Mouse (Mus musculus) heart, embryonic 13.5 days (tissue): Measurements from ENCODE around the gene Shc4. TPM values are rescaled to one million over a fixed set of nuclear protein-coding genes. Genes with fewer than 3 reads are reported as not detected.
A peak's percentile ranks its signal among the peaks of the same experiment; 100 is the strongest.

Experiments used
- ATAC-seq: fragments of 200-750 bp; cut with Nextera tagmentation; 2 replicates; pipeline ENCODE4 v1.8.0; 2017; ENCODE audit warnings: moderate TSS enrichment; ENCODE audit not compliant: insufficient number of reproducible peaks, low FRiP score, low TSS enrichment; ENCODE audit errors: extremely low read depth
- H3K27ac ChIP-seq: fragments of 300-500 bp; sonication (generic); replicated peaks from 2 replicates; pipeline ENCODE4 v1.5.1; 2015; ENCODE audit warnings: moderate library complexity, mild to moderate bottlenecking, inconsistent platforms
- H3K27me3 ChIP-seq: fragments of 300-500 bp; sonication (generic); replicated peaks from 2 replicates; pipeline ENCODE4 v1.6.1; 2015; ENCODE audit warnings: mild to moderate bottlenecking, inconsistent platforms
- H3K36me3 ChIP-seq: fragments of 300-500 bp; sonication (generic); 2 replicates; pipeline ENCODE4 v1.6.1; 2015; ENCODE audit warnings: mild to moderate bottlenecking, inconsistent platforms
- H3K4me1 ChIP-seq: fragments of 300-500 bp; sonication (generic); 2 replicates; pipeline ENCODE4 v1.6.1; 2015; ENCODE audit warnings: inconsistent platforms
- H3K4me2 ChIP-seq: fragments of 300-500 bp; sonication (generic); 2 replicates; pipeline ENCODE4 v1.6.1; 2015; ENCODE audit warnings: inconsistent platforms, mild to moderate bottlenecking, moderate library complexity
- H3K4me3 ChIP-seq: fragments of 300-500 bp; sonication (generic); 2 replicates; pipeline ENCODE4 v1.5.1; 2015; ENCODE audit warnings: moderate library complexity, mild to moderate bottlenecking, inconsistent platforms
- H3K9ac ChIP-seq: fragments of 300-500 bp; sonication (generic); 2 replicates; pipeline ENCODE4 v1.6.1; 2015; ENCODE audit warnings: inconsistent platforms, mild to moderate bottlenecking, moderate library complexity
- H3K9me3 ChIP-seq: fragments of 300-500 bp; sonication (generic); 2 replicates; pipeline ENCODE4 v1.6.1; 2016; ENCODE audit warnings: inconsistent platforms
- WGBS: fragments of 180-500 bp; shearing (Covaris S2); methylation state at CpG from one replicate; pipeline ENCODE4 v1.1.7; 2015; ENCODE audit warnings: mixed read lengths; 5-methylcytosine and 5-hydroxymethylcytosine counted together
- polyA plus RNA-seq: library from polyadenylated mRNA; unstranded; fragments of >200 nt; fragmentation: Nextera tagmentation; extraction: Ambion mirVana; gene quantifications from 2 replicates; pipeline ENCODE4 v1.2.1, GENCODE M21; 2015

Shc4 gene
- polyA plus RNA-seq, 1 experiment from 2014 or later = 0.64 TPM

- Histone ChIP-seq H3K27me3 (no peaks in the 10 kb centered on the region), H3K36me3 (no peaks in the 10 kb centered on the region), H3K27ac (peak overlapping the region; percentile 84), H3K9me3 (no peaks in the 10 kb centered on the region), H3K9ac (no peak overlapping the region), H3K4me3 (no peak overlapping the region), H3K4me1 (peaks cover 31% of the 10 kb centered on the region), H3K4me2 (no peak overlapping the region)
- 59% methylated on average over 2 of the region's 2 CpGs for WGBS
- no peak for ATAC-seq
These were observed 93.9 kb downstream of the Shc4 start for GRCm38 (mm10) chr2:125630010-125630409.

- Histone ChIP-seq H3K4me2 (peak overlapping the region; percentile 11; the same call in 1 of the 2 replicates), H3K27me3 (no peaks in the 10 kb centered on the region), H3K9ac (no peak overlapping the region), H3K9me3 (no peaks in the 10 kb centered on the region), H3K27ac (peak overlapping the region; percentile 84), H3K4me1 (peaks cover 41% of the 10 kb centered on the region), H3K4me3 (no peak overlapping the region), H3K36me3 (no peaks in the 10 kb centered on the region)
- no peak for ATAC-seq
- WGBS = 40% methylated on average over 6 of the region's 6 CpGs
These were observed 95.5 kb downstream of the Shc4 start for GRCm38 (mm10) chr2:125628487-125628886.

GRCm38 (mm10) chr2:125626536-125626935, 97.4 kb downstream of the Shc4 start:
- ATAC-seq = no peak

GRCm38 (mm10) chr2:125624837-125625351, 99.1 kb downstream of the Shc4 start, which contains the start of gene Cep152:
Gene Cep152, minus strand, starts transcription at chr2:125625113.
- H3K4me3 ChIP-seq = peak within 1 kb of the TSS; percentile 82
- no peaks in the 10 kb centered on the region for H3K9me3 ChIP-seq
- H3K4me2 ChIP-seq = peak within 1 kb of the TSS; percentile 83
- no peaks in the 10 kb centered on the region for H3K27me3 ChIP-seq
- peak; percentile 96 for ATAC-seq
- peak within 1 kb of the TSS; percentile 53 for H3K27ac ChIP-seq
- peak within 1 kb of the TSS; percentile 88 for H3K9ac ChIP-seq
- H3K4me1 ChIP-seq = peaks cover 39% of the 10 kb centered on the region
- H3K36me3 ChIP-seq = peaks cover 12% of the 10 kb centered on the region
- under 1% methylated on average over 50 of the region's 50 CpGs for WGBS

More at GRCm38 (mm10) chr2:125626536-125626935, 97.4 kb downstream of the Shc4 start:
- Histone ChIP-seq H3K27ac (no peak overlapping the region), H3K36me3 (no peaks in the 10 kb centered on the region), H3K9me3 (no peaks in the 10 kb centered on the region), H3K4me2 (no peak overlapping the region), H3K4me3 (no peak overlapping the region), H3K27me3 (no peaks in the 10 kb centered on the region), H3K4me1 (peaks cover 47% of the 10 kb centered on the region), H3K9ac (no peak overlapping the region)
- WGBS = 85% methylated on average over 4 of the region's 4 CpGs

- peak overlapping the region; percentile 82 for H3K4me3 ChIP-seq
- peaks cover 34% of the 10 kb centered on the region for H3K4me1 ChIP-seq
- H3K36me3 ChIP-seq = peaks cover 18% of the 10 kb centered on the region
- H3K27ac ChIP-seq = peak overlapping the region; percentile 43
- 13% methylated on average over 9 of the region's 9 CpGs for WGBS
- H3K27me3 ChIP-seq = no peaks in the 10 kb centered on the region
- no peak for ATAC-seq
- H3K4me2 ChIP-seq = peak overlapping the region; percentile 83
- H3K9ac ChIP-seq = peak overlapping the region; percentile 88
- no peaks in the 10 kb centered on the region for H3K9me3 ChIP-seq
These were observed 99.7 kb downstream of the Shc4 start for GRCm38 (mm10) chr2:125624127-125624685.

- peaks cover 24% of the 10 kb centered on the region for H3K4me1 ChIP-seq
- peak overlapping the region; percentile 88 for H3K9ac ChIP-seq
- WGBS = 90% methylated on average over 15 of the region's 15 CpGs
- ATAC-seq = no peak
- H3K4me3 ChIP-seq = peak overlapping the region; percentile 82; the same call in 1 of the 2 replicates
- H3K27ac ChIP-seq = no peak overlapping the region
- H3K36me3 ChIP-seq = peaks cover 26% of the 10 kb centered on the region
- no peaks in the 10 kb centered on the region for H3K27me3 ChIP-seq
- no peaks in the 10 kb centered on the region for H3K9me3 ChIP-seq
- H3K4me2 ChIP-seq = peak overlapping the region; percentile 83
These were observed 100.7 kb downstream of the Shc4 start for GRCm38 (mm10) chr2:125623211-125623610.

- Histone ChIP-seq H3K36me3 (peaks cover 55% of the 10 kb centered on the region), H3K27me3 (no peaks in the 10 kb centered on the region), H3K4me3 (no peak overlapping the region), H3K4me2 (no peak overlapping the region), H3K4me1 (peaks cover 17% of the 10 kb centered on the region), H3K9ac (no peak overlapping the region), H3K9me3 (no peaks in the 10 kb centered on the region), H3K27ac (no peak overlapping the region)
- ATAC-seq = no peak
- 82% methylated on average over 25 of the region's 25 CpGs for WGBS
These were observed 103.6 kb downstream of the Shc4 start for GRCm38 (mm10) chr2:125620213-125620907.

GRCm38 (mm10) chr2:125615858-125616424, 108.0 kb downstream of the Shc4 start:
- Histone ChIP-seq H3K4me2 (no peak overlapping the region), H3K9me3 (no peaks in the 10 kb centered on the region), H3K4me1 (no peaks in the 10 kb centered on the region), H3K4me3 (no peak overlapping the region), H3K27me3 (no peaks in the 10 kb centered on the region), H3K36me3 (peaks cover 90% of the 10 kb centered on the region), H3K9ac (0 out of 2 replicates have a peak overlapping the region, but pooled peaks have one; percentile 10), H3K27ac (no peak overlapping the region)
- ATAC-seq = no peak
- 74% methylated on average over 8 of the region's 8 CpGs for WGBS

- WGBS = 89% methylated on average over 7 of the region's 7 CpGs
- no peak overlapping the region for H3K27ac ChIP-seq
- H3K4me3 ChIP-seq = no peak overlapping the region
- no peaks in the 10 kb centered on the region for H3K9me3 ChIP-seq
- no peaks in the 10 kb centered on the region for H3K4me1 ChIP-seq
- no peak overlapping the region for H3K4me2 ChIP-seq
- no peak overlapping the region for H3K9ac ChIP-seq
- ATAC-seq = no peak
- peaks cover 89% of the 10 kb centered on the region for H3K36me3 ChIP-seq
- H3K27me3 ChIP-seq = no peaks in the 10 kb centered on the region
These were observed 108.5 kb downstream of the Shc4 start for GRCm38 (mm10) chr2:125615440-125615839.

GRCm38 (mm10) chr2:125606220-125606845, 117.6 kb downstream of the Shc4 start:
- ATAC-seq = no peak
- WGBS = 82% methylated on average over 17 of the region's 17 CpGs
- Histone ChIP-seq H3K4me2 (no peak overlapping the region), H3K27me3 (no peaks in the 10 kb centered on the region), H3K4me3 (no peak overlapping the region), H3K4me1 (no peaks in the 10 kb centered on the region), H3K27ac (no peak overlapping the region), H3K9me3 (no peaks in the 10 kb centered on the region), H3K9ac (no peak overlapping the region), H3K36me3 (peaks cover 85% of the 10 kb centered on the region)

GRCm38 (mm10) chr2:125604646-125605045, 119.3 kb downstream of the Shc4 start:
- 0 out of 2 replicates have a peak, but pooled peaks cover 3% of the 10 kb centered on the region for H3K4me1 ChIP-seq
- no peak overlapping the region for H3K4me2 ChIP-seq
- ATAC-seq = no peak
- H3K36me3 ChIP-seq = peaks cover 87% of the 10 kb centered on the region
- no peak overlapping the region for H3K27ac ChIP-seq
- no peaks in the 10 kb centered on the region for H3K27me3 ChIP-seq
- no peak overlapping the region for H3K9ac ChIP-seq
- 65% methylated on average over 7 of the region's 7 CpGs for WGBS
- no peaks in the 10 kb centered on the region for H3K9me3 ChIP-seq
- H3K4me3 ChIP-seq = no peak overlapping the region
